In the genomic region with DNA sequence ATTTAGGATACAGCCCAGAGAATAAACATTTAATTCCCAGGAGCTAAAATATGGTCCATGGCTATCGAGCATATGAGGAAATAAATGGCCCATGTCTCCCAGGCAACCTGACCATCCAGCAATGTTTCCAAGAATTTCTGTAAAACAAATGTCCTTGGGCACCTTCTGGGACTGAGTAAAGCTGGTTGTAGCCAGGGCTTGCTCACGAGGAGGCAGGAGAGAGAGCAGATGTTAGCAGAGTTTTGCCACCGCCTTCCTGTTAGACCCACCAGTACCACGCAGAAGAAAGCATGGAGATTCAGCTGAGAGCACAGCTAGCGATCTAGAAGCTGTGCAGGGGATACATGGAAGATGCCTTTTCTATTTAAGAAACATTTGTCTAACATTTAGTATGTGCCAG, we compare ENCODE assay signal across 16 mouse cellular contexts.
DNase-seq lines count a peak whose midpoint lies in the region; ATAC-seq and TF ChIP-seq lines count a peak whose summit lies in the region.
"Had no signal": no experiment of that assay in that cellular context is flagged by ENCODE, and none has a peak within 500 bp of the region (broad histone marks: within the 10 kb centered on the region; RNA-seq: fewer than 3 reads in every experiment).

No protein-coding gene starts in this region.

- no peaks in the 10 kb centered on the region for H3K4me1 ChIP-seq in lung, embryonic 14.5 days (ENCODE audit: insufficient read depth)
- peaks cover 6% of the 10 kb centered on the region for H3K4me1 ChIP-seq in forebrain, embryonic 14.5 days (ENCODE audit: control insufficient read depth, insufficient read depth, low read length)
- 0 out of 2 replicates have a peak, but pooled peaks cover 3% of the 10 kb centered on the region for H3K4me1 ChIP-seq in hindbrain, embryonic 12.5 days
- H3K4me1 ChIP-seq in midbrain, postnatal 0 days (ENCODE audit: insufficient read depth, low read length): peaks cover 6% of the 10 kb centered on the region; the same call in 1 of the 2 replicates
- H3K4me1 ChIP-seq: embryonic facial prominence, embryonic 12.5 days had no signal

- no peaks in the 10 kb centered on the region for H3K36me3 ChIP-seq in lung, embryonic 14.5 days (ENCODE audit: insufficient read depth)
- no peaks in the 10 kb centered on the region for H3K36me3 ChIP-seq in forebrain, embryonic 14.5 days (ENCODE audit: control insufficient read depth, insufficient read depth, low read length)
- no peaks in the 10 kb centered on the region for H3K36me3 ChIP-seq in hindbrain, embryonic 12.5 days
- H3K36me3 ChIP-seq in midbrain, postnatal 0 days (ENCODE audit: insufficient read depth, low read length): no peaks in the 10 kb centered on the region
- H3K36me3 ChIP-seq: embryonic facial prominence, embryonic 12.5 days; midbrain, embryonic 12.5 days had no signal

- no peak overlapping the region for H3K9ac ChIP-seq in lung, embryonic 14.5 days
- no peak overlapping the region for H3K9ac ChIP-seq in forebrain, embryonic 14.5 days (ENCODE audit: low read length)
- H3K9ac ChIP-seq in hindbrain, embryonic 12.5 days: no peak overlapping the region
- H3K9ac ChIP-seq in midbrain, postnatal 0 days (replicated peaks; ENCODE audit: low read length, poor library complexity, severe bottlenecking): no peak overlapping the region
- H3K9ac ChIP-seq: embryonic facial prominence, embryonic 12.5 days; midbrain, embryonic 12.5 days had no signal

- H3K27me3 ChIP-seq in lung, embryonic 14.5 days (ENCODE audit: insufficient read depth, low read length): no peaks in the 10 kb centered on the region
- no peaks in the 10 kb centered on the region for H3K27me3 ChIP-seq in forebrain, embryonic 14.5 days (replicated peaks; ENCODE audit: control insufficient read depth, insufficient read depth, low read length)
- H3K27me3 ChIP-seq in hindbrain, embryonic 12.5 days: no peaks in the 10 kb centered on the region
- H3K27me3 ChIP-seq in midbrain, postnatal 0 days (ENCODE audit: insufficient read depth, low read length): no peaks in the 10 kb centered on the region
- H3K27me3 ChIP-seq: embryonic facial prominence, embryonic 12.5 days; midbrain, embryonic 12.5 days had no signal

- no peak overlapping the region for H3K4me3 ChIP-seq in lung, embryonic 14.5 days (ENCODE audit: low read depth, low read length)
- no peak overlapping the region for H3K4me3 ChIP-seq in forebrain, embryonic 14.5 days (ENCODE audit: low read depth, low read length)
- no peak overlapping the region for H3K4me3 ChIP-seq in hindbrain, embryonic 12.5 days
- H3K4me3 ChIP-seq in midbrain, postnatal 0 days (ENCODE audit: low read depth, low read length): no peak overlapping the region
- H3K4me3 ChIP-seq: embryonic facial prominence, embryonic 12.5 days; midbrain, embryonic 12.5 days had no signal

- peak overlapping the region; percentile 36; the same call in 1 of the 2 replicates for H3K27ac ChIP-seq in lung, embryonic 14.5 days (ENCODE audit: low read depth)
- peak overlapping the region; percentile 60 for H3K27ac ChIP-seq in forebrain, embryonic 14.5 days (ENCODE audit: low read depth, low read length)
- H3K27ac ChIP-seq in hindbrain, embryonic 12.5 days: peak overlapping the region; percentile 45
- H3K27ac ChIP-seq in midbrain, postnatal 0 days (ENCODE audit: low read depth, low read length): no peak overlapping the region
- H3K27ac ChIP-seq: embryonic facial prominence, embryonic 12.5 days; midbrain, embryonic 12.5 days had no signal

- no peak for TF ChIP-seq CTCF in lung, embryonic 14.5 days (IDR thresholded peaks at IDR 0.05; ENCODE audit: low read depth)
- TF ChIP-seq CTCF in midbrain, postnatal 0 days (IDR thresholded peaks at IDR 0.05): no peak

- H3K9me3 ChIP-seq in lung, embryonic 14.5 days (ENCODE audit: low read depth, low read length): no peaks in the 10 kb centered on the region
- H3K9me3 ChIP-seq in forebrain, embryonic 14.5 days (replicated peaks; ENCODE audit: control insufficient read depth, low read length): no peaks in the 10 kb centered on the region
- no peaks in the 10 kb centered on the region for H3K9me3 ChIP-seq in hindbrain, embryonic 12.5 days (replicated peaks)
- no peaks in the 10 kb centered on the region for H3K9me3 ChIP-seq in midbrain, postnatal 0 days (ENCODE audit: low read length)
- H3K9me3 ChIP-seq: embryonic facial prominence, embryonic 12.5 days had no signal

- H3K4me2 ChIP-seq in lung, embryonic 14.5 days: no peak overlapping the region
- H3K4me2 ChIP-seq in forebrain, embryonic 14.5 days (ENCODE audit: low read length): no peak overlapping the region
- no peak overlapping the region for H3K4me2 ChIP-seq in hindbrain, embryonic 12.5 days (replicated peaks)
- H3K4me2 ChIP-seq in midbrain, postnatal 0 days (ENCODE audit: low read depth, low read length, poor library complexity, severe bottlenecking): no peak overlapping the region
- H3K4me2 ChIP-seq: embryonic facial prominence, embryonic 12.5 days; midbrain, embryonic 12.5 days had no signal

- WGBS in lung, embryonic 14.5 days: 64% methylated on average over 5 of the region's 5 CpGs
- WGBS in forebrain, embryonic 14.5 days: 50% methylated on average over 5 of the region's 5 CpGs
- 61% methylated on average over 5 of the region's 5 CpGs for WGBS in hindbrain, embryonic 12.5 days
- WGBS in midbrain, postnatal 0 days: 60% methylated on average over 5 of the region's 5 CpGs

- peak; percentile 2 for DNase-seq in lung, embryonic 14.5 days
- DNase-seq in lung, postnatal 25 days (ENCODE audit: low spot score): no peak
- DNase-seq in forebrain, embryonic 14.5 days (ENCODE audit: low spot score): peak; percentile 48
- DNase-seq in midbrain, postnatal 0 days (ENCODE audit: low spot score): peak; percentile 47
- DNase-seq in cerebellum, adult 8-10 months: no peak
- DNase-seq in layer of hippocampus, postnatal 36 days: no peak
- DNase-seq: adrenal gland, adult 8-10 months; B cell, adult 2 months; cerebellum, adult 11-12 months; heart, adult 11 months; kidney, adult 8-10 months; kidney, postnatal 36 days; lung, adult 18-20 months had no signal

- ATAC-seq in lung, embryonic 14.5 days (ENCODE audit: insufficient read depth): no peak
- no peak for ATAC-seq in forebrain, embryonic 14.5 days
- ATAC-seq in hindbrain, embryonic 12.5 days (ENCODE audit: low FRiP score): no peak
- ATAC-seq in midbrain, postnatal 0 days (ENCODE audit: low FRiP score): no peak

Comparison
In these comparisons a context has a peak if more than half of its experiments do, and no peak if none do; other contexts are left out.
1. DNase-seq: peak in lung, embryonic 14.5 days (single experiment), forebrain, embryonic 14.5 days (single experiment) and midbrain, postnatal 0 days (single experiment); none in lung, postnatal 25 days (single experiment), cerebellum, adult 8-10 months (single experiment) and layer of hippocampus, postnatal 36 days (0 of 2).